Mouse (Mus musculus): ENCODE measurements around the gene Pik3c2b. TPM values are rescaled to one million over a fixed set of nuclear protein-coding genes. Genes with fewer than 3 reads are reported as not detected.

Pik3c2b gene
- total RNA-seq, 1 experiment = 3.1 TPM

DNA sequence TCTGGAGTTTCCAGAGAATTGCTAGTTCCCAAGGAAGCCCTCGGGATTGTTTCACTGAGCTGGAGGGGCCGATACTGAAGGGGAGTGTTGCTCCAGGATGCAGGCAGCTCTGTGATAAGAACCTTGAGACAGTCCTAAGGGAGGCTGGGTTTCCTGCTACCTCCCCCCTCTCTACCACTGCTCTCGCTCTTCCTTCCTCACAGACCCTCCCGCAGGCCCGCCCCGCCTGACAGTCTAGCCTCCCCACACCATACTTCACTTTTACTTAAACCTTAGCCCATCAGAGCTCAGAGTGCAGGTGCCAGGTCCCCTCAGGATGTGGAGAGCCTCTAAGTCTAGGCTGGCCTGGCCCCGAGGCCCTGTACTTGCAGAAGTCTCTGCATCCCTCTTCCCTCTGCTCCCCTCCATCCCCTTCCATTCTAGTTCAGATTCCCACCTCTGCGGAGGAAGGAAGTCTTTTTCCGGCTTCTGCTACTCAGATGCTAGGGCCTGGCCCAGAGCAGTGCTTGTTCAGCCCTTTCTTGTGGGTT is 27.9 kb downstream of the Pik3c2b start:
- H3K4me1 ChIP-seq (ENCODE audit: control insufficient read depth in 2 of 2, insufficient read depth in 2 of 2, low read length in 2 of 2, poor library complexity in 1 of 2) = peaks cover 0 to 12% of the 10 kb centered on the region in 2 experiments
- no peak for DNase-seq (ENCODE audit: low read depth, low spot score)
- H3K36me3 ChIP-seq (ENCODE audit: control insufficient read depth, insufficient read depth, low read length, poor library complexity, severe bottlenecking) = no peaks in the 10 kb centered on the region
- no peak overlapping the region for H3K9ac ChIP-seq (ENCODE audit: insufficient read depth, low read depth, low read length, poor library complexity, severe bottlenecking)
- TF ChIP-seq ZC3H11A (IDR thresholded peaks at IDR 0.05; ENCODE audit: borderline replicate concordance, low read depth, low read length) = no peak
- no peak for TF ChIP-seq HCFC1 (IDR thresholded peaks at IDR 0.05; ENCODE audit: borderline replicate concordance, insufficient read depth, low read length)
- TF ChIP-seq CHD2 (IDR thresholded peaks at IDR 0.05; ENCODE audit: low read depth, low read length) = no peak
- no peak for TF ChIP-seq ZNF384 (IDR thresholded peaks at IDR 0.05; ENCODE audit: low read depth, low read length)
- TF ChIP-seq MAFK (IDR thresholded peaks at IDR 0.05; ENCODE audit: insufficient read depth, low read depth, low read length) = no peak
- in situ Hi-C loops (cut with MboI; ENCODE audit: low sequenced_read_pairs in 2 of 2, unreplicated experiment in 2 of 2) = no loop called here
- no peaks in the 10 kb centered on the region for H3K9me3 ChIP-seq (ENCODE audit: control insufficient read depth, insufficient read depth, low read depth, low read length)
- H3K4me3 ChIP-seq (ENCODE audit: insufficient read depth in 1 of 2, low read depth in 1 of 2, low read length in 2 of 2, poor library complexity in 1 of 2, severe bottlenecking in 1 of 2) = no peak overlapping the region
- no peak overlapping the region for H3K27ac ChIP-seq (ENCODE audit: insufficient read depth, low read depth, low read length, poor library complexity, severe bottlenecking)

GRCm38 (mm10) chr1:133074541-133074940 is 29.1 kb downstream of the Pik3c2b start:
- no peak for DNase-seq (ENCODE audit: low read depth, low spot score)
- Histone ChIP-seq H3K4me1 (ENCODE audit: control insufficient read depth in 2 of 2, insufficient read depth in 2 of 2, low read length in 2 of 2, poor library complexity in 1 of 2) (peaks cover 1 to 12% of the 10 kb centered on the region in 2 experiments), H3K4me3 (ENCODE audit: insufficient read depth in 1 of 2, low read depth in 1 of 2, low read length in 2 of 2, poor library complexity in 1 of 2, severe bottlenecking in 1 of 2) (no peak overlapping the region), H3K9me3 (ENCODE audit: control insufficient read depth, insufficient read depth, low read depth, low read length) (no peaks in the 10 kb centered on the region), H3K27ac (ENCODE audit: insufficient read depth, low read depth, low read length, poor library complexity, severe bottlenecking) (no peak overlapping the region), H3K9ac (ENCODE audit: insufficient read depth, low read depth, low read length, poor library complexity, severe bottlenecking) (no peak overlapping the region), H3K36me3 (ENCODE audit: control insufficient read depth, insufficient read depth, low read length, poor library complexity, severe bottlenecking) (no peaks in the 10 kb centered on the region)
- in situ Hi-C loops (cut with MboI; ENCODE audit: low sequenced_read_pairs in 2 of 2, unreplicated experiment in 2 of 2) = no loop called here
- TF ChIP-seq CHD2 (IDR thresholded peaks at IDR 0.05; ENCODE audit: low read depth, low read length) (no peak), ZC3H11A (IDR thresholded peaks at IDR 0.05; ENCODE audit: borderline replicate concordance, low read depth, low read length) (no peak), ZNF384 (IDR thresholded peaks at IDR 0.05; ENCODE audit: low read depth, low read length) (no peak), MAFK (IDR thresholded peaks at IDR 0.05; ENCODE audit: insufficient read depth, low read depth, low read length) (no peak), HCFC1 (IDR thresholded peaks at IDR 0.05; ENCODE audit: borderline replicate concordance, insufficient read depth, low read length) (no peak)

DNA sequence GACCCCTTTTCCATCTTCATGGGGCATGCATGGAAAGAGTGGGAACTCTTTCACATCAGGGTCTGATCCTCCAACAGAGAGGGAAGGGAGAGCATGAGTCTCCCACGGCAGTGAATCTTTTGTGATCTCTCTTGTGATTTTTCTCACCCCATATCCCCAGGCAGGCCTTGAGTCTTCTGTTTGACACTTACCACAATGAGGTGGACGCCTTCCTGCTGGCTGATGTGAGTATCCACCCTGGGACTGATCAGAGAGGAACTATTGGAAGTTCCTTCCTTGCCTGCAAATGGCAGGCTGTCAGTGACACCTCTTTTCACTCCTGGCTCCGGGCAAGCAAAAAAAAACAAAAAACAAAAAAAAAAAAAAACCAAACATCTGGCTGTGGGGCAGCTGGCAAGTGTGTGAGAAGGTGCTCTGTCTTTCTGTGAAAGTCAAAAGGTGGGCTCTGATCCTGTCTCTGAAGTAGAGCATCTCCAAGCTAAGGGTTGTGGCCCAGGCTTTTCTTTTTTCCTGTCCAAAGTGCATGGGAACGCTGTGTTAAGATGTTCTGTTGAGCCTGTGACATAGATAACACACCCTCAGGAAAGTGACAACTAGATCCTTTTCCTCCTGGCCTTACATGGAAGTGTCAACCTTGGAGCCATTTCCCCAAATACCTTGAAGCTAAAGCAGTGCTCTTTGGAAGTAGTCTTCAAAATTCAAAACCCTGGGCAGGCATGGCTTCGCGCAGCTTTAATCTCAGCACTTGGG is 30.4 kb downstream of the Pik3c2b start:
- in situ Hi-C loops (cut with MboI; ENCODE audit: low sequenced_read_pairs in 2 of 2, unreplicated experiment in 2 of 2) = no loop called here
- H3K27ac ChIP-seq (ENCODE audit: insufficient read depth, low read depth, low read length, poor library complexity, severe bottlenecking) = no peak overlapping the region

GRCm38 (mm10) chr1:133076681-133077514 is 31.4 kb downstream of the Pik3c2b start:
- TF ChIP-seq CHD2 (IDR thresholded peaks at IDR 0.05; ENCODE audit: low read depth, low read length) = no peak
- no peak for TF ChIP-seq ZNF384 (IDR thresholded peaks at IDR 0.05; ENCODE audit: low read depth, low read length)
- TF ChIP-seq MAFK (IDR thresholded peaks at IDR 0.05; ENCODE audit: insufficient read depth, low read depth, low read length) = no peak
- TF ChIP-seq HCFC1 (IDR thresholded peaks at IDR 0.05; ENCODE audit: borderline replicate concordance, insufficient read depth, low read length) = no peak
- no peak for TF ChIP-seq ZC3H11A (IDR thresholded peaks at IDR 0.05; ENCODE audit: borderline replicate concordance, low read depth, low read length)
- Histone ChIP-seq H3K36me3 (ENCODE audit: control insufficient read depth, insufficient read depth, low read length, poor library complexity, severe bottlenecking) (no peaks in the 10 kb centered on the region), H3K4me3 (ENCODE audit: insufficient read depth in 1 of 2, low read depth in 1 of 2, low read length in 2 of 2, poor library complexity in 1 of 2, severe bottlenecking in 1 of 2) (no peak overlapping the region), H3K9ac (ENCODE audit: insufficient read depth, low read depth, low read length, poor library complexity, severe bottlenecking) (no peak overlapping the region), H3K27ac (ENCODE audit: insufficient read depth, low read depth, low read length, poor library complexity, severe bottlenecking) (no peak overlapping the region), H3K4me1 (ENCODE audit: control insufficient read depth in 2 of 2, insufficient read depth in 2 of 2, low read length in 2 of 2, poor library complexity in 1 of 2) (peaks cover 4 to 22% of the 10 kb centered on the region in 2 experiments), H3K9me3 (ENCODE audit: control insufficient read depth, insufficient read depth, low read depth, low read length) (no peaks in the 10 kb centered on the region)
- in situ Hi-C loops (cut with MboI; ENCODE audit: low sequenced_read_pairs in 2 of 2, unreplicated experiment in 2 of 2) = no loop called here
- no peak for DNase-seq (ENCODE audit: low read depth, low spot score)

More for the DNA sequence above, 30.4 kb downstream of the Pik3c2b start:
- DNase-seq (ENCODE audit: low read depth, low spot score) = no peak
- H3K36me3 ChIP-seq (ENCODE audit: control insufficient read depth, insufficient read depth, low read length, poor library complexity, severe bottlenecking) = no peaks in the 10 kb centered on the region
- H3K4me3 ChIP-seq (ENCODE audit: insufficient read depth in 1 of 2, low read depth in 1 of 2, low read length in 2 of 2, poor library complexity in 1 of 2, severe bottlenecking in 1 of 2) = no peak overlapping the region
- TF ChIP-seq ZC3H11A (IDR thresholded peaks at IDR 0.05; ENCODE audit: borderline replicate concordance, low read depth, low read length) (no peak), ZNF384 (IDR thresholded peaks at IDR 0.05; ENCODE audit: low read depth, low read length) (no peak), HCFC1 (IDR thresholded peaks at IDR 0.05; ENCODE audit: borderline replicate concordance, insufficient read depth, low read length) (no peak), MAFK (IDR thresholded peaks at IDR 0.05; ENCODE audit: insufficient read depth, low read depth, low read length) (no peak), CHD2 (IDR thresholded peaks at IDR 0.05; ENCODE audit: low read depth, low read length) (no peak)
- no peak overlapping the region for H3K9ac ChIP-seq (ENCODE audit: insufficient read depth, low read depth, low read length, poor library complexity, severe bottlenecking)
- peaks cover 4 to 20% of the 10 kb centered on the region in 2 experiments for H3K4me1 ChIP-seq (ENCODE audit: control insufficient read depth in 2 of 2, insufficient read depth in 2 of 2, low read length in 2 of 2, poor library complexity in 1 of 2)
- H3K9me3 ChIP-seq (ENCODE audit: control insufficient read depth, insufficient read depth, low read depth, low read length) = no peaks in the 10 kb centered on the region
